Comparison of ENCODE assay signal across 24 mouse cellular contexts in the genomic region with DNA sequence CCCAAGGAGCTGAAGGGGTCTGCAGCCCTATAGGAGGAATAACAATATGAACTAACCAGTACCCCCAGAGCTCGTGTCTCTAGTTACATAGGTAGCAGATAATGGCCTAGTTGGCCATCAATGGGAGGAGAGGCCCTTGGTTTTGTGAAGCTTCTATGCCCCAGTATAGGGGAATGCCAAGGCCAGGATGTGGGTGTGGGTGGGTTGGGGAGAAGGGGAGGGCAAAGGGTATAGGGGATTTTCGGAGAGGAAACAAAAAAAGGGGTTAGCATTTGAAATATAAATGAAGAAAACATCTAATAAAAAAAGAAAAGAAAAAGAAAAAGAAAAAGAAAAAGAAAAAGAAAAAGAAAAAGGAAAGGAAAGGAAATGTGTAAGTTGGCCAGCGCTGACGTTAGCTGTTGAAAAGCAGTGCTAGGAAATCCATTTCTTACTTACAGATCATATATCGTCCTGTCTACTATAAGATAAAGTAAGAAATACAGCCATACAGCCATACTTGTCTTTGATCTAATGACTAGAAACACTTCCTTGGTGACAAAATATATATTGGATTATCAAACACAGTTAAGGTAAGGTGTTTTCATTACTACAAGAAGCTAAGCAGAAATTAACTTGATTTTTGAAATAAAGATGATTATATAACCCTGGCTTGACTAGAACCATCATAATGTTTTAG. TPM values are rescaled to one million over a fixed set of nuclear protein-coding genes. Genes with fewer than 3 reads are reported as not detected.
"Had no signal": no experiment of that assay in that cellular context is flagged by ENCODE, and none has a peak within 500 bp of the region (broad histone marks: within the 10 kb centered on the region; RNA-seq: fewer than 3 reads in every experiment).

No protein-coding gene starts in this region.

- ATAC-seq: liver, postnatal 0 days; lung, postnatal 0 days; midbrain, embryonic 13.5 days; midbrain, embryonic 15.5 days had no signal

- DNase-seq: liver, postnatal 0 days; lung, adult 2 months; lung, postnatal 14 days; lung, postnatal 36 days; right cerebral cortex, postnatal 14 days; thymus, adult 2 months; thymus, postnatal 14 days; thymus, postnatal 4 days had no signal

RNA-seq across cellular contexts. Expression of gene Calhm5, which starts 21.7 kb away (rescaled TPM):
- total RNA-seq: megakaryocyte progenitor cell, adult 5-6 weeks; monocyte, adult 5-6 weeks; neutrophil, adult 5-6 weeks had no signal

RNA-seq across cellular contexts. Expression of gene Calhm4, which starts 30.6 kb away (rescaled TPM):
- total RNA-seq: megakaryocyte progenitor cell, adult 5-6 weeks; monocyte, adult 5-6 weeks; neutrophil, adult 5-6 weeks had no signal
- polyA plus RNA-seq: liver, postnatal 0 days; lung, adult 2 months; lung, embryonic 15.5 days; lung, postnatal 0 days; macrophage; midbrain, embryonic 11.5 days; midbrain, embryonic 13.5 days; midbrain, embryonic 15.5 days; midbrain, postnatal 0 days; neural tube, embryonic 12.5 days; neural tube, embryonic 14.5 days; spleen, adult 2 months; stomach, embryonic 15.5 days; stomach, postnatal 0 days; testis, adult 2 months; thymus, adult 2 months had no signal

RNA-seq across cellular contexts. Expression of gene Trappc3l, which starts 37.3 kb away (rescaled TPM):
- total RNA-seq: megakaryocyte progenitor cell, adult 5-6 weeks; midbrain, postnatal 0 days; monocyte, adult 5-6 weeks; neutrophil, adult 5-6 weeks had no signal
- polyA plus RNA-seq: liver, postnatal 0 days; lung, adult 2 months; lung, embryonic 15.5 days; lung, postnatal 0 days; macrophage; midbrain, embryonic 11.5 days; midbrain, embryonic 13.5 days; midbrain, embryonic 15.5 days; midbrain, postnatal 0 days; neural tube, embryonic 12.5 days; neural tube, embryonic 14.5 days; spleen, adult 2 months; stomach, embryonic 15.5 days; stomach, postnatal 0 days; testis, adult 2 months; thymus, adult 2 months had no signal

RNA-seq across cellular contexts. Expression of gene Calhm6, which starts 53.1 kb away (rescaled TPM):
- polyA plus RNA-seq: testis, adult 2 months had no signal
